Mouse (Mus musculus) heart, postnatal 0 days (tissue): ENCODE data around the gene Dhx37.

ENCODE experiments used
- CTCF ChIP-seq: IDR thresholded peaks from 2 replicates; pipeline ENCODE4 v1.5.1; 2016; ENCODE audit warnings: antibody characterized with exemption, control low read depth, low read depth
- EP300 ChIP-seq: IDR thresholded peaks from 2 replicates; pipeline ENCODE4 v1.6.1; 2016; ENCODE audit warnings: antibody characterized with exemption, low read depth

GRCm38 (mm10) chr5:125405546-125406248 lies 28.2 kb downstream of the Dhx37 start:
- no peak for TF ChIP-seq CTCF
- TF ChIP-seq EP300 = peak; percentile 76; the same call in 1 of the 2 replicates
